Mouse (Mus musculus) heart, embryonic 15.5 days (tissue): ENCODE results near the gene Rbks. TPM values are rescaled to one million over a fixed set of nuclear protein-coding genes. Genes with fewer than 3 reads are reported as not detected.
"Not testable (repeated sequence)": the region's sequence is repeated elsewhere in the genome, so short reads cannot be mapped to it uniquely, and the experiment has no call there.

ENCODE experiments used
- ATAC-seq: fragments of 200-750 bp; cut with Nextera tagmentation; replicated peaks from 2 replicates; pipeline ENCODE4 v1.8.0; 2017; ENCODE audit warnings: low read depth, moderate TSS enrichment; ENCODE audit not compliant: insufficient number of reproducible peaks, insufficient read depth, low FRiP score
- H3K27ac ChIP-seq: fragments of 300-500 bp; sonication (generic); 2 replicates; pipeline ENCODE4 v1.5.1; 2015; ENCODE audit warnings: mild to moderate bottlenecking, inconsistent platforms
- H3K27me3 ChIP-seq: fragments of 300-500 bp; sonication (generic); 2 replicates; pipeline ENCODE4 v1.6.1; 2015; ENCODE audit warnings: inconsistent platforms
- H3K36me3 ChIP-seq: fragments of 300-500 bp; sonication (generic); 2 replicates; pipeline ENCODE4 v1.6.1; 2015; ENCODE audit warnings: mild to moderate bottlenecking, inconsistent platforms
- H3K4me1 ChIP-seq: fragments of 300-500 bp; sonication (generic); replicated peaks from 2 replicates; pipeline ENCODE4 v1.6.1; 2015; ENCODE audit warnings: inconsistent platforms
- H3K4me2 ChIP-seq: fragments of 300-500 bp; sonication (generic); 2 replicates; pipeline ENCODE4 v1.6.1; 2015; ENCODE audit warnings: inconsistent platforms, mild to moderate bottlenecking, moderate library complexity
- H3K4me3 ChIP-seq: fragments of 300-500 bp; sonication (generic); 2 replicates; pipeline ENCODE4 v1.5.1; 2015; ENCODE audit warnings: mild to moderate bottlenecking, inconsistent platforms
- H3K9ac ChIP-seq: fragments of 300-500 bp; sonication (generic); 2 replicates; pipeline ENCODE4 v1.6.1; 2015; ENCODE audit warnings: mild to moderate bottlenecking, inconsistent platforms
- H3K9me3 ChIP-seq: fragments of 300-500 bp; sonication (generic); replicated peaks from 2 replicates; pipeline ENCODE4 v1.6.1; 2016; ENCODE audit warnings: inconsistent platforms
- WGBS: fragments of 180-500 bp; shearing (Covaris S2); methylation state at CpG from one replicate; pipeline ENCODE4 v1.1.7; 2015; ENCODE audit warnings: mixed read lengths; 5-methylcytosine and 5-hydroxymethylcytosine counted together
- polyA plus RNA-seq: library from polyadenylated mRNA; unstranded; fragments of >200 nt; fragmentation: Nextera tagmentation; extraction: Ambion mirVana; gene quantifications from 2 replicates; pipeline ENCODE4 v1.2.1, GENCODE M21; 2015

Gene Rbks
- polyA plus RNA-seq, 1 experiment from 2014 or later = 3.9 TPM

DNA sequence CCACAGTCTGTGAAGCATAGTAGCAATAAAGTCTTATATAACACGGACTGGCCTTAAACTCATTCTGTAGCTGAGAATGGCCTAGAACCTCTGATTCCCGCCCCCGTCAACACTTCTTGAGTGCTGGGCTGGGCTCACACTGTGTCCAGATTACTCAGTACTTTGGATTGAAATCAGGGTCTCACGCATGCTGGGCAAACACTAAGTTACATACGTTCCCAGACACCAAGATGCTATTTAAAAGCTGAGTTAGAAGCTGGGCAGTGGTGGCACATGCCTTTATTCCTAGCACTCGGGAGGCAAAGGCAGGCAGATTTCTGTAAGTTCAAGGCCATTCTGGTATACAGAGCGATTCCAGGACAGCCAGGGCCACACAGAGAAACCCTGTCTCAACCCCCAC is 99.3 kb downstream of the Rbks start:
- Histone ChIP-seq H3K4me1 (peaks cover 25% of the 10 kb centered on the region), H3K4me2 (no peak overlapping the region), H3K9ac (no peak overlapping the region), H3K27ac (no peak overlapping the region), H3K4me3 (no peak overlapping the region), H3K9me3 (no peaks in the 10 kb centered on the region), H3K36me3 (no peaks in the 10 kb centered on the region), H3K27me3 (no peaks in the 10 kb centered on the region)
- 70% methylated on average over 7 of the region's 7 CpGs for WGBS
- ATAC-seq = no peak

DNA sequence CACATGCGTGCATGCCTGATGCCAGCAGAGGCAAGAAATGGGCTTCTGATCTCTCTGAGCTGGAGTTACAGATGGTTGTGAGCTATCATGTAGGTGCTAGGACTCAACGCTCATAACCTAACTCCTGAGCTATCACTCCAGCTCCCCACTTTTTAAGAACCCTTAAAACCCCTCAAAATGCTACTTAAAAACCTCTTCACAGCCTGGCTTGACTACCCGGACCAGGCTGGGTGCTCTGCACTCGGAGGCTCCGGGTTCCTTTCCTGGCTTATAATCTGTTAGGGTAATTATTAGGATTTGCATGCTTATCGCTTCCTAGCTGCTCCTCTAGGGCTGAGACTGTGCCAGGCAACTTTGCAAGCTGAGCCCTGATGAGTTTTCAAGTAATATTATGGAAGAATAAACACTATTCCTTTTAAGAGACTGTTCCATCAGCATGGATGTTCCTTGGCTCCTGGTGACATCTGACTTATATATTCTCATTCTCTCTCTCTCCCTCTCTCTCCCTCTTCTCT is 99.9 kb downstream of the Rbks start:
- H3K27me3 ChIP-seq = no peaks in the 10 kb centered on the region
- no peaks in the 10 kb centered on the region for H3K9me3 ChIP-seq
- no peak overlapping the region for H3K9ac ChIP-seq
- ATAC-seq = no peak
- H3K4me3 ChIP-seq = 0 out of 2 replicates have a peak overlapping the region, but pooled peaks have one; percentile 51
- 60% methylated on average over 6 of the region's 6 CpGs for WGBS
- peaks cover 24% of the 10 kb centered on the region for H3K4me1 ChIP-seq
- no peaks in the 10 kb centered on the region for H3K36me3 ChIP-seq
- H3K27ac ChIP-seq = 0 out of 2 replicates have a peak overlapping the region, but pooled peaks have one; percentile 53
- H3K4me2 ChIP-seq = peak overlapping the region; percentile 80

DNA sequence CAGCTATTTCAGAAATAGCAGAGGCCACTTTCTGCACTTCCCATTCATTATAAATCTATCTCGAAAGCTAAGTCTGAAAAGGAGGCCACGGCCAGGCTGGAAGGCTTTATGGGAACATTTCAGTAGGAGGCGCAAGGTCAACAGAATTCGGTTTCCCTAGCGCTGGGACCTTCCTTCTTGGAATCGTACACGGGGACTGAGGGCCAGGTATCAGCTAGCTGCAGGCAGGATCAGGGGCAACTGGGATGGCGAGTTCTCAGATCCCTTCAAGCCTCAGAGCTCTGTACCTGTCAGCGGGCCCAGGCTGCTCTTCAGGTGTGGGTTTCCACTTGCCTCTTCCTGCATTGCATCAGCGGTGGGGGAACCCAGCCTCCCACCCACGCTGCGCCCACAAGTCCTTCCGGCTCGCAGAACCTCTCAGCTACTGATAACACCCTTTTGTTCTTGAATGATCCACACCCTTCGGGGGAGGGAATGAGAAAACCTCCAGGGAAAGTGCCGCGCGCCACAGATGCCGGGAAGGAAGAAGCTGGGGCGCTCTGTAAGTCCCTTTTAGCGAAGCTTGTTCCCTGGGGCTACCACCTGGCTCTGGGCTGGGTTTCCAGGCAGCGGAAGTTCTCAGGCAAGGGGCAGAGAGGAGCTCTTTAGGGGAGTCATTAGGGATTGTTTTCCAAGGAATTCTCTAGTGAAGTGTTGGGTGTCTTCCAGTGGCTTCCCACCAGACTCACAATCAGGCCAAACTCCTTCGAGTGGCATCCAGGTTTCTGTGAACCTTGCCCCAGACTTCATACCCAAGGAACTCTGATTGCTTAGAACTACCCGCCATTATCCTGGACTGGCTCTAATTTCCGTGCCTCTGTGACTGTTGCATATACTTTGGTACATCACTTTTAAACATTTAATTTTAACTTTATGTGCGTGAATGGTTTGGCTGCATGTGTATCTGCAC is 100.7 kb downstream of the Rbks start, which contains the start of gene Mrpl33:
Gene Mrpl33, plus strand, starts transcription at position 455 of the 949 bp plus-strand sequence.
- H3K4me3 ChIP-seq = peak within 1 kb of the TSS; percentile 51
- no peaks in the 10 kb centered on the region for H3K9me3 ChIP-seq
- peak; percentile 56 for ATAC-seq
- peak within 1 kb of the TSS; percentile 53 for H3K27ac ChIP-seq
- no peaks in the 10 kb centered on the region for H3K36me3 ChIP-seq
- H3K4me1 ChIP-seq = peaks cover 22% of the 10 kb centered on the region
- H3K4me2 ChIP-seq = peak within 1 kb of the TSS; percentile 80
- H3K27me3 ChIP-seq = no peaks in the 10 kb centered on the region
- 7% methylated on average over 26 of the region's 26 CpGs for WGBS
- peak within 1 kb of the TSS; percentile 53 for H3K9ac ChIP-seq

DNA sequence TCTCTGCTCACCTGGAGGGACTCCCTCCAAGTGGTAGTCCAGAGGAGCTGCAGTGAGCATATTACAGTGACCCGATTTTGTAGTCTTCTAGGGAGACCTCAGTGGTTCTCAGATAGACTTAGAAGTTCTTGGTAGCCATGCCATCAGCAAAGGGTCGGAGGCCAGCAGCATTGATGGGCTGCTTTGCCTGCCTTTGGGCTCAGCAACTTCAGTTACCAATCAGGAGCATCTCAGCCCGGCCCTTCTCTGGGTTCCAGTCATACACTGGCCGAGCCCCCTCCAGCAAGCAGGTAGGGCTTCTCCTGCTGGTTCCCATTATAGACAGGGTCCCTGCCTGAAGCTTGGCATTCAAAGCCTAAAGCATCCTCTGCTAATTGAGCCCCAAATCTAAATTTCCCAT is 101.6 kb downstream of the Rbks start:
- no peak overlapping the region for H3K4me3 ChIP-seq
- H3K9me3 ChIP-seq = no peaks in the 10 kb centered on the region
- peaks cover 22% of the 10 kb centered on the region for H3K4me1 ChIP-seq
- 65% methylated on average over 4 of the region's 4 CpGs for WGBS
- H3K27ac ChIP-seq = peak overlapping the region; percentile 53; the same call in 1 of the 2 replicates
- no peaks in the 10 kb centered on the region for H3K27me3 ChIP-seq
- peak overlapping the region; percentile 80; the same call in 1 of the 2 replicates for H3K4me2 ChIP-seq
- ATAC-seq = no peak
- no peak overlapping the region for H3K9ac ChIP-seq
- H3K36me3 ChIP-seq = no peaks in the 10 kb centered on the region

DNA sequence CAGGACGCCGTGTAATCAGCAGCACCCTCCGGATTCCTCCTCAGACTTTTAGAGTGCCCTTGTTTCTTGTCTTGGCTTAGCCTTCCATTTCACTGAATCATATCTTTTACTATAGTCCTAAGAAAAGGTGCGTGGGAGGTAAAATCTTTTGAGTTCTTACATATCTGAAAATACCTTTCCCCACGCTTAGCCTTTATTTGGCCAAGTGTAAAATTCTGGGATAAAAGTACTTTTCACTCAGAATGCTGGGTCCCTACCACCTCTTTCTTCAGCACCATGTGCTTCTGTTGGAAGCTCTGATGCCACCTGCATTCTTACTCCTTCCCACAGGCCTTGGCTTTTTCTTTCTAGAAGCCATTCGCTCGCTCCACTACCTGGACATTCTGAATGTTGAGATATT is 106.3 kb downstream of the Rbks start:
- WGBS = 90% methylated on average over 7 of the region's 7 CpGs
- H3K27ac ChIP-seq = no peak overlapping the region
- 0 out of 2 replicates have a peak, but pooled peaks cover 3% of the 10 kb centered on the region for H3K9me3 ChIP-seq
- ATAC-seq = no peak
- no peaks in the 10 kb centered on the region for H3K27me3 ChIP-seq
- no peak overlapping the region for H3K9ac ChIP-seq
- H3K4me2 ChIP-seq = no peak overlapping the region
- H3K4me1 ChIP-seq = peaks cover 4% of the 10 kb centered on the region; the same call in 1 of the 2 replicates
- no peak overlapping the region for H3K4me3 ChIP-seq
- H3K36me3 ChIP-seq = no peaks in the 10 kb centered on the region

DNA sequence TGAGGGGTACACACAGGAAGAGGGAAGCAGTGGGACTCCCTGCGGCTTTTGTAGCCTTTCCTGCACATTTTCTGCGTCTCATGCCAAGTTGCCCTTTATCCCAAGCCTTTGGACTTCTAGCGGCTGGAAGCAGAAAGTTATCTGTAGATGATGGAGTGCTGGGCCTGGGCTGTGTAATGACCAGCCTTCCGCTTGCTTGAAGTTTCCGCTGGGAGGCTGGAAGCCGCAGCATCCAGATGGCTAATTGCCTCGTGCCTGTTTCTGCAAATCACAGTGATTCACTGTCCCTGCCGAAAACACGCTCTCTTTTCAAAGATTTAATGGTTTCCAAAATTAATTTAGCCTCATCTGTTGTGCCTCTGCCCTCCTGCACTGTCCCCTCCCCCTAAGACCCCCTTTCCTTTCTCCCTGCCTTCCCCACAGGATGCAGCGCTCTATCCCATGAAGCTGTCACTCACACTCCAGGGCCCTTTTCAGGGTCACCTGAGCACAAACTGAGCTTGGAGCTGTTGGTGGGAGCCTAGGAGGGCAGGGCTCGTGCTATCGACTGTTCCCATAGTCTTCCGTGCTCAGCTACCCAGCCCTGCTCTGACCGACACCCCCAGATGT is 107.6 kb downstream of the Rbks start:
- Histone ChIP-seq H3K9me3 (0 out of 2 replicates have a peak, but pooled peaks cover 3% of the 10 kb centered on the region), H3K4me2 (no peak overlapping the region), H3K36me3 (no peaks in the 10 kb centered on the region), H3K4me3 (no peak overlapping the region), H3K27ac (no peak overlapping the region), H3K27me3 (no peaks in the 10 kb centered on the region), H3K4me1 (no peaks in the 10 kb centered on the region), H3K9ac (no peak overlapping the region)
- WGBS = 75% methylated on average over 14 of the region's 14 CpGs
- ATAC-seq = no peak

DNA sequence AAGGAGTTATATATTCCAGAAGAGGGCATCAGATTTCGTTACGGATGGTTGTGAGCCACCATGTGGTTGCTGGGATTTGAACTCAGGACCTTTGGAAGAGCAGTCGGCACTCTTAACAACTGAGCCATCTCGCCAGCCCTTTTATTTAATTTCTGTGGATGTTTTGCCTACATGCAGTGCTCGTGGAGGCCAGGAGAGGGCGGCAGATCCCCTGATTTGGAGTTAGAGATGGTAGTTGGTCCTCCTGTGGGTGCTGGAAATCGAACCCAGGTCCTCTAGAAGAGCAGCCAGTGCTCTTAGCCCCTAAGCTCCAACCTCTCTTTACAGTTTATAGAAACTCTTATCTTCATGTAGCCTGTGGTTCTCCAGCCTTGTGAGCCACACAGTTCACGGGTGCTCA is 108.8 kb downstream of the Rbks start:
- H3K9me3 ChIP-seq, H3K36me3 ChIP-seq, H3K4me1 ChIP-seq, ATAC-seq, H3K4me3 ChIP-seq, H3K27ac ChIP-seq, H3K27me3 ChIP-seq, H3K9ac ChIP-seq, H3K4me2 ChIP-seq: not testable (repeated sequence)
- 80% methylated on average over 8 of the region's 8 CpGs for WGBS

DNA sequence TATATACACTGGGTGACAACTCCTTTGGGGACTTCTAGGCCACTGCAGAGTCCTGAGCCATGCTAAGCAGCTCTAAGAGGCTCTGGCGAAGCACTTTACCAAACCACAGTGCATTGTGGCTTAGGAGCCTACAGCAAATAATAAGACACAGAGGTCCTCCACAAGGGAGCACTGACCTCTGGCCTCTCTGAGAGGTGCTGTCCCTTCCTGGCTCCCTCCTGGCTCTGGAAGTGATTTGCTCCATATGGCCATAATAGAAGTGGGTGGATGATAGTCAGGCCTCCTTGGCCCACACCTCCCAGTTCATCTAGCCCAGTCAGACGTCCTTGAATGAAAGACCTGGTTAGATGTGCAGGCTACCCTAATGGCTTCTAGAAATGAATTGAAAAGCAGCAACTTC is 109.4 kb downstream of the Rbks start:
- H3K9ac ChIP-seq = no peak overlapping the region
- H3K27ac ChIP-seq = no peak overlapping the region
- H3K9me3 ChIP-seq = 0 out of 2 replicates have a peak, but pooled peaks cover 3% of the 10 kb centered on the region
- H3K4me2 ChIP-seq = no peak overlapping the region
- H3K4me1 ChIP-seq = no peaks in the 10 kb centered on the region
- no peaks in the 10 kb centered on the region for H3K36me3 ChIP-seq
- no peak overlapping the region for H3K4me3 ChIP-seq
- H3K27me3 ChIP-seq = no peaks in the 10 kb centered on the region
- no peak for ATAC-seq
- WGBS = 64% methylated on average over 2 of the region's 2 CpGs

DNA sequence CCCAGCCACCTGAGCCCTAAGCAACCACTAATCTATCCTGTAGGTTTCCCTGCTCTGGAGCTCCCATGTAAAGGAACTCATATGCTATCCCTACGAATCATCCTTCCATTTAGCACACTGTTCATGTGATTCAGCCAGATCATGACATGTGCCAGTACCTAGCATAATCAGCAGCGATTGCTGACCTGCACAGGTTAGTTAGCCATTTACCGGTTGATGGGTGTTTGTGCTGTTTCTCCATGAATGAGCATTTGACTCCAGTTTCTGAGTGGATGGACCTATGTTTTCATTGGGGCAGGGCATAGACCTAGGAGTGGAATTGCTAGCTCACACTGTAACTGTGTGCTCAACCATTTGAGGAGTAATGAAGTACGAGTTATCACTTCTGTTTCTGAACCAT is 111.9 kb downstream of the Rbks start:
- no peak for ATAC-seq
- Histone ChIP-seq H3K9ac (no peak overlapping the region), H3K27ac (no peak overlapping the region), H3K4me2 (no peak overlapping the region), H3K27me3 (no peaks in the 10 kb centered on the region), H3K4me3 (no peak overlapping the region), H3K36me3 (no peaks in the 10 kb centered on the region), H3K9me3 (0 out of 2 replicates have a peak, but pooled peaks cover 3% of the 10 kb centered on the region), H3K4me1 (no peaks in the 10 kb centered on the region)
- 92% methylated on average over 4 of the region's 4 CpGs for WGBS

DNA sequence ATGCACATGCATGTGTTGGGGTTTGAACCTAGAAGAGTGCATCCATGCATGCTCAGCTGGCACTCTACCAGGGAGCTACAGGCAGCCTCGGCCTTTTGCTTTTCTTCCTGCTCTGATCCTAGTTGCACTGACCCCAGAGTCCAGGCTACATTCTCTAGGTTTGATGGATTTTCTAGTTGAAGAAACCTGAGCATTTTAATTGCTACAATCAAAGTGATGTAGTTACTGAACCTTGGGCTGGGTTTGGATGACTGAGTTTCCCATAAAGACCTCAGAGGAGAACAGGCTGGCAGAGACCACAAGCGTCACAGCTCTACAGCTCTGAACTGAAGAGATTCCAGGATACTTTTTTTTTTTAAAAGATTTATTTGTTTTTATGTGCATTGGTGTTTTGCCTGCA is 114.2 kb downstream of the Rbks start:
- H3K27ac ChIP-seq = no peak overlapping the region
- H3K4me2 ChIP-seq = no peak overlapping the region
- no peaks in the 10 kb centered on the region for H3K4me1 ChIP-seq
- ATAC-seq = no peak
- WGBS = 94% methylated on average over 2 of the region's 2 CpGs
- H3K36me3 ChIP-seq = no peaks in the 10 kb centered on the region
- H3K4me3 ChIP-seq = no peak overlapping the region
- H3K27me3 ChIP-seq = no peaks in the 10 kb centered on the region
- no peak overlapping the region for H3K9ac ChIP-seq
- H3K9me3 ChIP-seq = no peaks in the 10 kb centered on the region

DNA sequence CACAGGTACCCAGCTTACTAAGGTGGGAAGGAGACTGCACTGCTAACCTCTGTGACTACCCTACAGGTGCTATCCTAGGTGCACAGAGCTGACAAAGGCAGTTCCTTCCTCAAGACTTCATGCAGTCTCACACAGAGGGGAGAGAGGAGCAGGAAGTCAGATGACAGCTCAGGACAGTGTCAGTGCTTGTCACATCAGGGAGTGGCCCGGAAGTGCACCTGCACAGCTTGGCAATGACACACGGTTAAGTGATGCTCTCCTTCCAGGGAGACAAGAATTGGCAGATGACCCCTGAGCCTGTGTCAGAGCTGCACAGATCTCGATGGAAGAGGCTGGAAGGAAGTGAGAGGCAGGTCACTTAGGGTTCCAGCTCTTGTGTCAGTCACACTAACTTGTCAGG is 115.5 kb downstream of the Rbks start:
- no peaks in the 10 kb centered on the region for H3K27me3 ChIP-seq
- H3K9me3 ChIP-seq = no peaks in the 10 kb centered on the region
- WGBS = 57% methylated on average over 3 of the region's 3 CpGs
- no peaks in the 10 kb centered on the region for H3K4me1 ChIP-seq
- no peak overlapping the region for H3K4me2 ChIP-seq
- H3K9ac ChIP-seq = no peak overlapping the region
- ATAC-seq = no peak
- no peaks in the 10 kb centered on the region for H3K36me3 ChIP-seq
- no peak overlapping the region for H3K27ac ChIP-seq
- no peak overlapping the region for H3K4me3 ChIP-seq
